Mouse (Mus musculus) ovary, postnatal 36 days (tissue): ENCODE data around the gene Ppp1r12a.

Experiments
- DNase-seq: peaks from one replicate; pipeline ENCODE4 v3.0.0; 2022; ENCODE audit warnings: low spot score, mixed read lengths

Ppp1r12a gene

DNA sequence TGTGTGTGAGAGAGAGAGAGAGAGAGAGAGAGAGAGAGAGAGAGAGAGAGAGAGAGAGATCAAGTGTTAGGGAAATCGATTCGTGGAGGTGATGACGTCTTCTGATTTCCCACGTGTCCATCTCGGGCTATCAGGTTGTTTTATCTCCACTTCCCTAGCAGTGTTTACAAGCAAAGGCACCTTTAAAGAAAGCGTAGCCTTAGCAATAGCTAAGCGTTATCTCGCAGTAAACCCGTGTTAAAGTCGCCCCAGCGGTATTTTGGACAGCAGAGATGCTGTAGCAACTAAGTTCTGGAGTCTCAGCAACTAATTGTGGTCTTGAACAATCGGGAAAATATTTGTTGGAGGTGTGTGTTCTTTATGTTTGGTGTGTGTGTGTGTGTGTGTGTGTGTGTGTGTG lies 171.6 kb downstream of the Ppp1r12a start:
- DNase-seq: no peak
